Mouse (Mus musculus): ENCODE data around the gene Lactb.

DNA sequence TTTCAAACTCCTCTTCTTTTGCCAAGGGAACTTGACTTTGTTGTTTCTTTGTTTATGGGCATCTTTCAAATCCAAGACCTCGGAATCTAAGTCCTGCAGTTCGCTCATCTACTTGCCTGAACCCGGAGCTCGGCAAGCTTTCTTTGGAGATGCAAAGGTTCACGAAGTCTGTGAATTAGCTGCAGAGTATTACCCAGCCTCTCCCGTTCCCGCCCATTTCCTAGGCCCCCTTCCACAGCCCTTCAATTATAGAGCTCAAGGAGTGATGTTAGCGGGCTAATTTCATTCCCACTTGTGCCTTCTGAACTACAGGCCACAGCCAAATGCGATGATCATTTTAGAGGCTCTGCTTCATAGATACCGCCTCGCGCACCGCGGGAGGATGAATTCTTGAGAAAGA lies 55.3 kb downstream of the Lactb start:
- TF ChIP-seq POLR2A (IDR thresholded peaks at IDR 0.05; ENCODE audit: extremely low read depth, insufficient read depth, low read length) (no peak), CTCF (IDR thresholded peaks at IDR 0.05; ENCODE audit: low read depth, low read length) (no peak)
